Mouse (Mus musculus) kidney, adult 2 months (tissue): ENCODE results near the gene Samd8.

ENCODE experiments used
- CTCF ChIP-seq: fragments of 200-500 bp; conservative IDR thresholded peaks from 2 replicates; pipeline ENCODE4 v1.5.1; 2011; ENCODE audit warnings: low read depth, mild to moderate bottlenecking, control low read depth, low read length, moderate library complexity, mixed read lengths; ENCODE audit not compliant: insufficient read depth, insufficient read length
- POLR2A ChIP-seq: fragments of 200-500 bp; IDR thresholded peaks from one replicate; pipeline ENCODE4 v1.6.1; 2011; ENCODE audit warnings: low read depth, low read length, control low read depth

DNA sequence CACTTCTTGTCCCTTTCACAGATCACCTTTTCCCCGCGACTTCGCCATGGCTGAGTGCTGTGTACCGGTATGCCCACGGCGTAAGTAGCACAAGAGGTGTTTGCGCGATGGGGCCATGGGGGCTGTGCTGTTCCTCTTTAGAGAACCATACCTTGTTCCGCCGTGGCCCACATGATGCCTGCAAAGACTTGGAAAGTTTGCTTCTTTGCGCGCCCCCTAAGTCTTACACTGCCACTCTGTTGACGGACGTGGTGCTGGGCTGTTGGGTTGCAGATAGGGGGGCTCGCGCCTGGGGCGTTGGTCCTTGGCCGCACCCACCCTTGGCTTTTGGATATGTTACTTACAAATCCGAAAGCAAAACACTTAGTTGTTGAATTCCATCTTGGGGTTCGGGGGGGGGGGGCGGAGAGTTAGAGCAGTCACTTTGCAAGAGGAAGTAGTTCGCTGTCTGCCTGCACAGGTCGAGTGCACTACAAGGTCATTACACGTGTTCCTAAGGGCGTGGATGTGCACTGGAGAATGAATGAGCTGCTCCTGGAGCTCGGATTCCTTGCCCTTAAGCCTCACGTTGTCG, 81.6 kb downstream of the Samd8 start:
- no peak for TF ChIP-seq POLR2A
- TF ChIP-seq CTCF = no peak
